Mouse (Mus musculus) cortical plate, adult 2 months (tissue): Measurements from ENCODE around the gene Gm6592. TPM values are rescaled to one million over a fixed set of nuclear protein-coding genes. Genes with fewer than 3 reads are reported as not detected.
"Not testable (repeated sequence)": the region's sequence is repeated elsewhere in the genome, so short reads cannot be mapped to it uniquely, and the experiment has no call there.

ENCODE experiments used
- H3K27ac ChIP-seq: fragments of 200-500 bp; 2 replicates; pipeline ENCODE4 v1.5.1; 2012; ENCODE audit warnings: low read length, control low read depth, inconsistent platforms; ENCODE audit not compliant: insufficient read depth
- H3K4me1 ChIP-seq: fragments of 200-500 bp; 2 replicates; pipeline ENCODE4 v1.6.1; 2011; ENCODE audit warnings: low read length; ENCODE audit not compliant: control insufficient read depth, insufficient read depth
- H3K4me3 ChIP-seq: fragments of 200-500 bp; 2 replicates; pipeline ENCODE4 v1.5.1; 2011; ENCODE audit warnings: mild to moderate bottlenecking, low read length, control low read depth; ENCODE audit not compliant: insufficient read depth
- CTCF ChIP-seq: fragments of 200-500 bp; IDR thresholded peaks from 2 replicates; pipeline ENCODE4 v1.5.1; 2011; ENCODE audit warnings: mild to moderate bottlenecking, control low read depth, low read length; ENCODE audit not compliant: insufficient read depth; ENCODE audit errors: extremely low read depth
- POLR2A ChIP-seq: fragments of 200-500 bp; IDR thresholded peaks from 2 replicates; pipeline ENCODE4 v1.6.1; 2011; ENCODE audit warnings: mild to moderate bottlenecking, low read length, control low read depth; ENCODE audit not compliant: insufficient read depth; ENCODE audit errors: extremely low read depth
- polyA plus RNA-seq: library from polyadenylated mRNA; depleted of rRNA; stranded (reverse); fragments of >200 nt; gene quantifications from 2 replicates; pipeline ENCODE4 v1.2.3, GENCODE M21; 2012; rRNA removed

The Gm6592 gene
- not detected in 2 replicates for polyA plus RNA-seq

DNA sequence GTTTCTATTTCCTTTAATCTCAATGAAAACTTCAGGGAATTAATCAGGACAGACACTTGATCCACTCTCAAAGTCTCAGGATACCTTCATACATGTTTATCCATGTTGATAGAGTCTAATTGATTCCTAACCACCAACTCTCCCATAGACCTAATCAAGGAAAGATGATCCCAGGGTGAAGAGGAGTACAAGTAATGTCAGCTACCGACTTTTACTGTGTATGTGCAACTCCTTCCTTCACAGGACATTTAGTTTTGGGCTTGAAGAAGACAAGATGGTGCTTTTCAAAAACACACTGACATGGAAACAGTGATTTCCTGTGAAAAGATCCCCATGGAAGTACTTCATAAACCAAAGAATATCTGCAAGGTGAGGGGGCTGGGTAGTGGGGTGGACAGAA, at the start of gene Gm6592:
Gm6592 (plus strand) TSS at position 301 of the 400 bp plus-strand sequence.
- no peak within 1 kb of the TSS for H3K4me3 ChIP-seq
- H3K27ac ChIP-seq, result no peak within 1 kb of the TSS
- no peaks in the 10 kb centered on the region for H3K4me1 ChIP-seq
- no peak for TF ChIP-seq CTCF
- TF ChIP-seq POLR2A, result no peak

DNA sequence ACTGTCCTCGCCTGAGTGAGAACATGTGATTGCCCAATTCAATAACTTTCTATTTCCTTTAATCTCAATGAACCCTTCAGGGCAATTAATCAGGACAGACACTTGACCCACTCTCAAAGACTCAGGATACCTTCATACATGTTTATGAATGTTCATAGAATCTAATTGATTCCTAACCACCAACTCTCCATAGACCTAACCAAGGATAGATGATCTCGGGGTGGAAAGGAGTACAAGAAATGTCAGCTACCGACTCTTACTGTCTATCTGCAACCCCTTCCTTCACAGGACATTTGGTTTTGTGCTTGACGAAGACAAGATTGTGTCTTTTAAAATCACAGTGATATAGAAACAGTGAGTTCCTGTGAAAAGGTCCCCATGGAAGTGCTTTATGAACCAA, 40.4 kb upstream of the Gm6592 start, which contains the start of gene Ssxb5:
Ssxb5 (plus strand) TSS at position 301 of the 400 bp plus-strand sequence.
- not testable (repeated sequence) for H3K27ac ChIP-seq, H3K4me1 ChIP-seq, H3K4me3 ChIP-seq

DNA sequence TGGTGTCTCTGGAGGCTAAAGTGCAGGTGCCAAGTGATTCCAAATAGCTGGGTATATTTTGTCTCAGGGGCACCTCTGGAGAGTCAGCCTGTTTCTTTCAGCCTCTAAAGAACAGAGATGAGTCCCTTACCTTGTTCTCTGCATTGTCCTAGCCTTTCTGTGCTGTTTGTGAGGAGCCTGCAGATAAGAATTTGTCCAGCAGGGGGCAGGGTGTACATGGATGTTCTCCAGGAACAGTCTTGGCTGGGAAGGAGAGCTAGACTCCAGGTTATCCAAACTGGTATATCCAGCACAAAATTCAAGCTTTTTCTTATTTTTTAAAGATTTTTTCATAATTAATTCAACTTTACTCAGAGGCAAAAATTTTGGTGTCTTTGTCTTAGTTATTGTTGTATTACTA, 11.8 kb upstream of the Gm6592 start:
- TF ChIP-seq POLR2A (no peak), CTCF (peak; percentile 42)
- Histone ChIP-seq H3K4me1 (no peaks in the 10 kb centered on the region), H3K27ac (no peak overlapping the region), H3K4me3 (no peak overlapping the region)

DNA sequence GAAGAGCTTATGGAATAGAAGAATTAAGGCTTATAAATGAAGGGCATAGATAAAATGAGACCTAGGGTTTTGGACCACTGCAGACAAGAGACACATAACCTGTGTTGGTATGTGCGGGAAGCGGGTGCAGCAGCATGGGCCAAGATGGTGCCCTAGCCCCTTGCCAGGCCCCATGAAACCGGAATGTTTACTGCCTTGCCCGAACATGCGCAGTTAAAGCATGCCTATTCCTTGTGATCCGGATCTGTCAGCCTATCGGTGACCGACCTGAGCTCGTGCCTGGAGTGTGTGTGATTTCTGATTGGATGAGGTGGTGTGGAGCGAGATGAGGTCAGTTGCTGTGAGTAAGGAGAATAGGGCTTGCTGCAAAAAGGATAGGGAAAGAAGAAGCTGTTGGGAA, 8.7 kb downstream of the Gm6592 start:
- H3K4me1 ChIP-seq, result no peaks in the 10 kb centered on the region
- no peak overlapping the region for H3K27ac ChIP-seq
- no peak overlapping the region for H3K4me3 ChIP-seq
- TF ChIP-seq CTCF, result no peak
- TF ChIP-seq POLR2A, result no peak

DNA sequence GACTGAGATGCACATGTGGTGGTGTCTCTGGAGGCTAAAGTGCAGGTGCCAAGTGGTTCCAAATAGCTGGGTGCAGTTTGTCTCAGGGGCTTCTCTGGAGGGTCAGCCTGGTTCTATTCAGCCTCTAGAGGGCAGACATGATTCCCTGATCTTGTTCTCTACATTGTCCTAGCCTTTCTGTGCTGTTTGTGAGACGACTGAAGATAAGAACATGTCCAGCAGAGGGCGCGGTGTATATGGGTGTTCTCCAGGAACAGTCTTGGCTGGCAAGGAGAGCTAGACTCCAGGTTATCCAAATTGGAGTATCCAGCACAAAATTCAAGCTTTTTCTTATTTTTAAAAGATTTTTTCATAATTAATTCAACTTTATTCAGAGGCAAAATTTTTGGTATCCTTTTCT, 20.5 kb downstream of the Gm6592 start:
- peak; percentile 63 for TF ChIP-seq CTCF
- H3K27ac ChIP-seq, H3K4me1 ChIP-seq, H3K4me3 ChIP-seq: not testable (repeated sequence)

DNA sequence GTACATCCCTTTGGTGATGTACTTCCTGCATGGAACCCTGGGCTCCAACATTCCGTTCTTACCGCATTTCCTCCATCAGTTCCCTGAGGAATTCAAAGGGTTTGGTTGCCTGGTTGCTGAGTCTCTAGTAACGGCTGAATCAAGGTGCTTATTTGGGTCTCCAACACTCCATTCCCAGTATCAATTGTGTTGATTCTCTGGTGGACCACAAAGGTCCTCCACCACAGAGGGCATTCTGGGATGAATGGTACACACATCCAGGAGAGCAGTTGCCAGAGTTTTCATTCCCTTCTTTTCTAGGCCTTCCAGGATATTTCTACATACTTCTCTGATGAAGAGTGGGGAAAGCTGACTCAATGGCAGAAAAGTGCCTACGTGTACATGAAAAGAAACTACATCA, 30.2 kb downstream of the Gm6592 start, which contains the start of gene Gm5751:
Gm5751 (plus strand) TSS at position 301 of the 400 bp plus-strand sequence.
- not testable (repeated sequence) for H3K27ac ChIP-seq, H3K4me1 ChIP-seq, H3K4me3 ChIP-seq

DNA sequence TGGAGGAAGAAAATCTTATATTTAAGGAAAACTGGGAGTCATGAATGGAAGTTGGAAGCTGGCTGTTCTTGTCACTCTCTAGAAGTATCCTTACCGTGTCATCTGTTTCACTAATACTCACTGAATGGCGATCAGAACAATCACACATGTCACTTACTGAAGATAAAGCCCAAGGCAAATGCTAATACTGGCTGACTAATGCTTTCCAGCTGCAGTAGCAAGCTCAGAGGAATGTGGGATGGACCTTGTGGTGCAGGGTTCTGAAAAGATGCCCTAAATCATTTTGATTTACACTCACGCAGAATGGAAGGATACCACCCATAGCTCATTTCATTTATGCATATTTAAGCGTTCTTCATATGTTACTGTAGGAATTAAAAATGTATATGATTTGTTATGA, 40.5 kb downstream of the Gm6592 start:
- Histone ChIP-seq H3K4me3 (no peak overlapping the region), H3K4me1 (no peaks in the 10 kb centered on the region), H3K27ac (no peak overlapping the region)
- TF ChIP-seq CTCF (no peak), POLR2A (no peak)

DNA sequence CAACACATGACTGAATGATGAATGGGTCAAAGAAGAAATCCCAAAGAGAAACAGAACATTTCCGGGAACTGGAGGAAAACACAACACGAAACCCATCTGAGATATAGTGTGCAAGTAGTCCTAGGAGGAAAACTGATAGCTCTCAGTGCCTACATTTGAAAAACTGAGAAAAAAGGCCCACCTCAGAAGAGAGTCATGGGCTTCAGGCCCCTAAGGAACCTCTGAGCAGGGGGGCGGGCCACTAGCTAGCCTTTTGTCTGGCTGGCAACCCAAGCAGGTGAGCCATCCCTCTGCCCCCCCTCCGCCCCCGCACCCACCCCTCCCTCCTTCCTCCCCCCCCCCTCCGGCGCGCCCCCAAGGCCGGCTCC, 48.2 kb downstream of the Gm6592 start:
- Histone ChIP-seq H3K4me1 (no peaks in the 10 kb centered on the region), H3K27ac (no peak overlapping the region), H3K4me3 (peak overlapping the region; percentile 75; the same call in 1 of the 2 replicates)
- TF ChIP-seq CTCF (no peak), POLR2A (no peak)

DNA sequence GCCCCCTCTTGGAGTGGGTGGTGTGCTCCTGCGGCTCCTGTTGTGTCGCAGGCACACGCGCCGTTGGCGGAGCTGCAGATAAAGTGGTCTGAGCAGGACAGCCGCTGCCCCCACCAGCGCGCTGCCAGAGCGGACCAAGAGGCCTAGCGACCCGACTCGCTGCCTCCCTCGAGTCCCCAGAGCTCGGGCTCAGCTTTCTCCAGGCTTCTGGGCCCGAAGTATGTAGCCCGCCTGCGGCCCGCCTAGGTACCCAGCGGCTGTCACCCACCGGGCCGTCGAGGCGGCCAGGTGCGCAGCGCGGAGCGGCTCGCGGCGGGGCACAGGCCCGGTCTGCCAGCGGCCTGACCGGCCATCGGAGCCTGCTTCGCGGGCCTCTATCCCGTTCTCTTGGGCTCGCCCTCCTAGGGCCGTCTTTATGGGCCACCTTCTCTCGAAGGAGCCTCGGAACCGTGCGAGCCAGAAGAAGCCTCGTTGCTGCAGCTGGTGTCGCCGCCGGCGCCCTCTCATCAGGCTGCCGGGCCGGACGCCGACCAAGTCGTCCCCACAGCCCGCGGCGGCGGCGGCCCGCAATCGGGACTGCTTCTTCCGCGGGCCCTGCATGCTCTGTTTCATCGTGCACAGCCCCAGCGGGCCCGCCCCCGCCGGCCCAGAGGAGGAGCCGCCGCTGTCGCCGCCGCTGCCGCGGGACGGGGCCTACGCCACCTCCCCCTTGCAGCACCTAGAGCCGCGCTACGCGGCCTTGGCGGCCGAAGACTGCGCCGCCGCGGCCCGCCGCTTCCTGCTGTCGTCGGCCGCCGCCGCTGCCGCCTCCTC, 48.8 kb downstream of the Gm6592 start, which contains the start of gene B630019K06Rik:
B630019K06Rik (plus strand) TSS at position 40 of the 813 bp plus-strand sequence.
- peak within 1 kb of the TSS; percentile 75 for H3K4me3 ChIP-seq
- H3K27ac ChIP-seq, result peak within 1 kb of the TSS; percentile 71
- H3K4me1 ChIP-seq, result no peaks in the 10 kb centered on the region
- TF ChIP-seq POLR2A (no peak), CTCF (no peak)

DNA sequence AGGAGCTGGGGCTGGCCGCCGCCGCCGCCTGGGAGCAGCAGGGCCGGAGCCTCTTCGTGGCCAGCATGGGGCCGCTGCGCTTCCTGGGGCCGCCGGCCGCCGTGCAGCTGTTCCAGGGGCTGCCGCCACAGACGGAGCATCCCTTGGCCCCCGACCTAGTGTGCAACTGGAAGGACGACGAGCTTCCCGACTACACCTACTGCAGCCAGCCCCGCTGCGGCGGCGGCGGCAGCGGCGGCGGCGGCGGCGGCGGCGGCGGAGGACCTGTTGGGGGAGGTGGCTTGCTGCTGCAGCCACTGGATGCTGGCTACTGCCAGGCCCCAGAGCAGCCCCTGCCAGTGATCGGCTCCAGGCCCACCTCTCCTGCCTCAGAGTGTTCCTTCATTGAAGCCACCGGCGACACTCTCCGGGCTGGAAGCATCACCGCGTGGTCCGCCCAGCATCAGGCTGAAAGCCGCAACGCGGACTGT, 49.4 kb downstream of the Gm6592 start:
- H3K4me1 ChIP-seq, result no peaks in the 10 kb centered on the region
- no peak for TF ChIP-seq CTCF
- no peak for TF ChIP-seq POLR2A
- H3K4me3 ChIP-seq, result peak overlapping the region; percentile 75
- peak overlapping the region; percentile 71 for H3K27ac ChIP-seq

Other genes starting within 250 kb of the Gm6592 start
- not detected in 2 replicates for gene Ssxb8, start 153.2 kb upstream of the Gm6592 start, polyA plus RNA-seq
- not detected in 2 replicates for gene Ssx9, start 95.6 kb upstream of the Gm6592 start, polyA plus RNA-seq
- not detected in 2 replicates for gene Ssxb5, start 40.3 kb upstream of the Gm6592 start, polyA plus RNA-seq
- 0.46 and 0.55 TPM in 2 replicates for gene Gm5751, start 30.3 kb downstream of the Gm6592 start, polyA plus RNA-seq
- 22.3 and 24.0 TPM in 2 replicates for gene B630019K06Rik, start 48.4 kb downstream of the Gm6592 start, polyA plus RNA-seq
- not detected in 2 replicates for gene Fthl17b, start 119.0 kb downstream of the Gm6592 start, polyA plus RNA-seq
- not detected in 2 replicates for gene Fthl17c, start 132.6 kb downstream of the Gm6592 start, polyA plus RNA-seq
- not detected in 2 replicates for gene Fthl17d, start 142.8 kb downstream of the Gm6592 start, polyA plus RNA-seq
- not detected in 2 replicates for gene Fthl17e, start 189.5 kb downstream of the Gm6592 start, polyA plus RNA-seq
- gene Fthl17f, start 219.0 kb downstream of the Gm6592 start, polyA plus RNA-seq, result not detected in 2 replicates